Comparison of ENCODE assay signal across 31 mouse cellular contexts in genomic region chr3:85196591-85196990, GRCm38 (mm10).
"Had no signal": no experiment of that assay in that cellular context is flagged by ENCODE, and none has a peak within 500 bp of the region (broad histone marks: within the 10 kb centered on the region; RNA-seq: fewer than 3 reads in every experiment).

No protein-coding gene starts in this region.

- H3K4me3 ChIP-seq: heart, adult 2 months; heart, embryonic 10.5 days; heart, embryonic 12.5 days; heart, embryonic 13.5 days; heart, embryonic 15.5 days; hindbrain, embryonic 10.5 days; hindbrain, embryonic 12.5 days; hindbrain, embryonic 13.5 days; hindbrain, embryonic 15.5 days; intestine, embryonic 15.5 days; layer of hippocampus, adult 2 months had no signal

- H3K9ac ChIP-seq: heart, embryonic 12.5 days; heart, embryonic 13.5 days; heart, embryonic 15.5 days; hindbrain, embryonic 12.5 days; hindbrain, embryonic 13.5 days; hindbrain, embryonic 14.5 days; hindbrain, embryonic 15.5 days; intestine, embryonic 15.5 days had no signal

- H3K9me3 ChIP-seq: heart, embryonic 10.5 days; heart, embryonic 12.5 days; heart, embryonic 13.5 days; heart, embryonic 15.5 days; hindbrain, embryonic 10.5 days; hindbrain, embryonic 12.5 days; hindbrain, embryonic 13.5 days; hindbrain, embryonic 15.5 days; intestine, embryonic 15.5 days had no signal

- DNase-seq: heart, adult 2 months; heart, postnatal 14 days; heart, postnatal 36 days; heart, postnatal 4 days; kidney, adult 11 months; kidney, adult 18-20 months; kidney, adult 2 months; kidney, adult 8-10 months; kidney, adult 9 months; kidney, postnatal 10 days; kidney, postnatal 14 days; kidney, postnatal 36 days; kidney, postnatal 4 days; layer of hippocampus, adult 9-11 months; layer of hippocampus, postnatal 36 days had no signal

- H3K4me2 ChIP-seq: heart, embryonic 11.5 days; heart, embryonic 12.5 days; heart, embryonic 13.5 days; heart, embryonic 15.5 days; hindbrain, embryonic 12.5 days; hindbrain, embryonic 13.5 days; hindbrain, embryonic 14.5 days; hindbrain, embryonic 15.5 days; intestine, embryonic 15.5 days had no signal

- ATAC-seq: hindbrain, embryonic 16.5 days; hindbrain, postnatal 0 days; inflammation-experienced regulatory T-cells, adult 6 months had no signal

- H3K27ac ChIP-seq: heart, adult 2 months; heart, embryonic 10.5 days; heart, embryonic 13.5 days; heart, embryonic 15.5 days; hindbrain, embryonic 10.5 days; hindbrain, embryonic 12.5 days; hindbrain, embryonic 13.5 days; hindbrain, embryonic 14.5 days; hindbrain, embryonic 15.5 days; hindbrain, postnatal 0 days; intestine, embryonic 15.5 days; kidney, postnatal 0 days; layer of hippocampus, adult 2 months had no signal

- H3K4me1 ChIP-seq: heart, embryonic 15.5 days; hindbrain, embryonic 10.5 days; intestine, embryonic 15.5 days had no signal

- H3K36me3 ChIP-seq: heart, embryonic 10.5 days; heart, embryonic 12.5 days; heart, embryonic 13.5 days; heart, embryonic 15.5 days; hindbrain, embryonic 10.5 days; hindbrain, embryonic 12.5 days; hindbrain, embryonic 13.5 days; hindbrain, embryonic 15.5 days; intestine, embryonic 15.5 days had no signal

- H3K27me3 ChIP-seq: heart, embryonic 12.5 days; heart, embryonic 13.5 days; heart, embryonic 15.5 days; hindbrain, embryonic 12.5 days; hindbrain, embryonic 13.5 days; hindbrain, embryonic 15.5 days; intestine, embryonic 15.5 days had no signal
